Mouse (Mus musculus) spleen, postnatal 14 days (tissue): ENCODE data around the gene Eif4enif1.

Experiments used
- DNase-seq, 2 experiments: peaks; one replicate each; pipeline ENCODE4 v3.0.0; 2021 to 2022; ENCODE audit warnings: low spot score in 2 of 2

Gene Eif4enif1

DNA sequence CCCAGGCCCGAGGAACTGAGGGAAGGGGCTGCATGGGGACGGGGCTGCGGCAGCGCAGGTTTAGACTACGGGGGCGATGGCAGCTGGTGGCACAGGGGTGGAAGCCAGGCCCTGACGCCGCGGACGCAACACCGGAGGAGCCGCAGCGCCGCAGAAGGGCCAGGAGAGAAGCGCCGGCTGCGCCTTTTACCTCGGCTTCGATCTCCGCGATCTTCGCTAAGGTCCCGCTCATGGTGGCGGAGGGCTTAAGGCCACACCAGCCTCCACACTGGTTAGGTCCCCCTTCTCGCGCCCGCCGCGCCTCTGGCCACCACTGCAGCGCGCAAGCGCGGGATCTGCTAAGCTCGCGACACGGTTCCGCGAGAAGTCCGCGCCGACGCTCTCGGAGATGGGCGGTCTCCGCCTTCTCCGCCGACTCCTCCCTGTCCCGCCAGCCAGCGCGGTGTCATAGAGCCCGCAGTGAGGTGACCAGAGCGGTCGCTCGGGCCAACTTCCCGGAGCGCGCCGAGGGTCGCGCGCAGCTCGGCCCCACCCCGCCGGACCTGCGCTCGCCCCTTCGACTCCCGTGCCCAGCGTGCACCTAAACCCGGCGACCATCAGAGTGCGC is 64.0 kb downstream of the Eif4enif1 start, which contains the start of gene Drg1:
TSS of gene Drg1 (minus strand) at position 337 of the 607 bp plus-strand sequence.
- peak; percentile 86 to 90 for DNase-seq

DNA sequence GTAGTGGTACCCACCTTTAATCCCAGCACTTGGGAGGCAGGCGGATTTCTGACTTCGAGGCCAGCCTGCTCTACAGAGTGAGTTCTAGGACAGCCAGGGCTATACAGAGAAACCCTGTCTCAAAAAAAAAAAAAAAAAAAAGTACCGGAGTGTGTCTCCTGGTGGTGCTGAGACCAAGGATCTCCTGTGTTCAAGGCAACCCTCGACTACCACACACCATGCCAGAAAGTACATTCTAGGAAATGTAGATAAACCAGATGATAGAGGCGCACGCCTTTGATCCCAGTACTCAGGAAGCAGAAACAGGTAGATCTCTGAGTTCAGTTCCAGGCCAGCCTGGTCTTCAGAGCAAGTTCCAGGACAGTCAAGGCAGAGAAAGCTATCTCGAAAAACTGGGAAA is 64.9 kb downstream of the Eif4enif1 start:
- no peak for DNase-seq

DNA sequence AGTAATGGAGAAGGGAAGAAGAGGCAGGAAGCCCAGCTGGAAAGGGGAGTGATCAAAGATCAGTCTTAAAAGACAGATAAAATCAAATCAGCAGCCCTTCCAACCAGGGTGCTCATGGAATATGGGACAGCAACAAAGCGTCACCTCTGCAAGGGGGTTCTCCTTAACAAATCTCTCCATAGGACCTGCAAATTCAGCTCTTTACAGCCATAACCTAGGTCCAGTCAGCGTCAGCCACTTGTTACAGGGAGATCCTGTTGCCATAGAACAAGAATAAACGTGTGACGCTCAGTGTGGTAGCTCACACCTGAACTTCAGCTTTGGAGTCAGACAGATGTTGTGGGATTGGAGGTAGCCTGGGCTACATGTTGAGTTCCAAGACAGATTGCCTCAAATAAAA is 67.0 kb downstream of the Eif4enif1 start:
- no peak for DNase-seq

DNA sequence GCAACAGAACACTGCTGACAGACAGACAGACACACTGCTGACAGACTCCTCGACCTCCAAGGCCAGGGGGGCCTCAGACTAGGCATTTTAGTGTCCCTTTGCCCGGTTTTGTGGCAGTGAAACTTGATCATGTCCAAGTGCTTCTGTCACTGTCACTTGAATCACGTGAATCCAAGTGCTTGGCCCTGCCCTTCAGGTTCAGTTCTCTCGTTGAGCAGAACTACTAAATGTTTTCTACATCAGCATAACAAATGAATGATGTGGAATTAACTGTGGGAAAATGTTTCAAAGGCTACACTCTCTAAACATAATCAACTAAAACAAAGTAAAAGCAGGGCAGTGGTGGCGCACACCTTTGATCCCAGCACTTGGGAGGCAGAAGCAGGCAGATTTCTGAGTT is 76.2 kb downstream of the Eif4enif1 start:
- DNase-seq: no peak

DNA sequence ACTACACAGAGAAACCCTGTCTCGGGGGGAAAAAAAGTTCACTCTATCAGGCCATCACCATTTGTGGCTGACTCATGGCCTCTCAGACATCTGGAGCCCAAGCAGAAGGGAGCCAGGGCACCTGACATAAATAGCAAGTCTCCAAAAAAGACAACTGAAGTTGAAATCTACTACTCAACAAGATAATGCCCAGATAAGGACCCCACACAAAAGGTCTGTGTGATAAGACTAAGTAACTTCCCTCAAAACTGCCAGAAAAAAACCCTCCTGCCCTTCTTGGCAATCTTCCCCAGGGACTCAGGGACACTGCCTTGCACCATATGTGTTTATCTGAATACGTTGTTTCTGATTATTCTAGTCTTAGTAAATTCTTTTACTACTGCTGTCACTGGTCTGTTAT is 77.5 kb downstream of the Eif4enif1 start:
- no peak for DNase-seq

DNA sequence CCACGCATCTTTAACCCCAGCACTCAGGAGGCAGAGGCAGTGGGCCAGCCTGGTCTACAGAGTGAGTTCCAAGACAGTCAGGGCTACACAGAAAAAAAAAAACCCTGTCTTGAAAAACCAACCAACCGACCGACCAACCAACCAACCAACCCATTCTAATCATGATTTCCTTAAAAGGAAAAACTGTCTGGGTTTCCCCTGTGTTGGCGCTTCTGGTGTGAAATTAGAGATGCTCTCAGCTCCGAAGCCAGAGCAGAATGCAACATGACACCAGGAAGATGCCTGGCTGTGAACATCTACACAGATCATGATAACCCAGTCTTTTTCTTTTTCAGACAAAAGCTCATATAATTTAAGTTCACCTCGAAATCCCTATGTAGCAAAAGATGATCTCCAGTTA is 80.7 kb downstream of the Eif4enif1 start:
- DNase-seq: no peak

DNA sequence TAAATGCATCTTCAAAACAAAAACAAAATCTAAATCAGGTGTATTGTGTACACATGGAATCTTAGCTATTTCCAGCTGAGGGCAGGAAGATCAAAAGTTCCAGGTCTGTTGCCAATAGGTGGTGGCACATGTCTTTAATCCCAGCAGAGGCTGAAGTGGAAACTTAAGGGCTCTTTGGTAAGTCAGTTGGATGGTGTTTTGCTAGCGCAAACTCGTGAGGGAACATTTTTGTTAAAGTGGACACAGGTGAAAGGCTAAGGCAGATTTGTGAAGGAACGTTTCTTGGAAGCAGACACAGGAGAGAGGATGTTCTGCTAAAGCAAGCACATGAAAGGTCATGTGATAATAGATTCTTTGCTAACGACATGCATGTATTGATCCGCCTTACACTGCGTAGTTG is 81.5 kb downstream of the Eif4enif1 start:
- no peak for DNase-seq

DNA sequence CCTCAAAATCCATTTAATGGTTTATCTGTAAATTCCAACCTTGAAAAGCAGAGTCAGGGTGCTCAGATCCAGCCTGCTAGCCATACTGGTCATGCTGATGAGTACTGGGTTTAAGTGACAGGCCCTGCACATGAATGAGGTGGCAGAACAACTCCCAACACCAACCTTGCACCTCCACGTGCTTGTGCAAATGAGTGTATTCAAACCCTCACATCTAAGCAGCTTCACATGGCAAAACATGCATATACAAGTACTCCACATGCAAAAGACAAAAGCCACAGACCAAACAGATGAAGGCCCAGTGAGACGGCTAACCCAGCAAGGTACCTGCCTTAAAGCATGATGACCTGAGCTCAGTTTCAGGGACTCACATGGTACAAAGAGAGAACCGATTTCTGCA is 83.7 kb downstream of the Eif4enif1 start:
- no peak for DNase-seq

DNA sequence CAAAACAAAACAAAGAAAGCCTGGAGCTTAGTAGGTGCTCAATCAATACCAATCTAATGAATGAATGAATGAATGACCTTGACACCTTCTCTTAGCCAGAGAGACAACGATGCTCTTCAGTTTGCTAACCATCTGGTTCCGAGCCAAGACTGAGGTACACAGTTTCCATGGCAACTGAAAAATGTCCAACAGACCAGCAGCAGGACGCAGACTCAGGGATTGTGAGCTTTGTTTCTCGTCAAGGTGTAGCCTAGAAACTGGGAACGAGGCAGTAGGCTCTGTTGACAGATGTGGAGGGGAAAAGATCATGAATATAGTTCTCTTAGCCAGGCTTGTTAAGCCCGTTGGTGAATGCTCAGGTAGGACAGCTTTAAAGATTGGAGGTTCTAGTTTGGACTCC is 84.9 kb downstream of the Eif4enif1 start:
- DNase-seq: no peak

DNA sequence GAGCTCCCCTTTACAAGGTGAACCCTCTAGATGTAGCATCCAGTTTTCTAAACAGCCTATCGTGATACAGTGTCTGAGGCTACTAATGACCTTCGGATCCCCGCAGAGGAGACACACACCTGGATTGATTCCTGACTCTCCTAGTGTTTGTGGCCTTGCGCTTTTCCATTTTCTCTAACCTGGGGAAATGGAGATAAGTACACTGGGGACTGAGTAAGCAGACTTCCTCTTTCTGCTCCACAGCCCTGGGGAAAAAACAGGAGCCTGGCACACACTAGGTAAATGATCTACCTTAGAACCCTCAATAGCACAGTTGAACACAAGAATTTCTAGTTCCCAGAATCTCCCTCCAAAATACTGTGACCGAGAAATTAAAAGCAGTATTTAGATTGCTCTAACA is 85.7 kb downstream of the Eif4enif1 start:
- DNase-seq: no peak

DNA sequence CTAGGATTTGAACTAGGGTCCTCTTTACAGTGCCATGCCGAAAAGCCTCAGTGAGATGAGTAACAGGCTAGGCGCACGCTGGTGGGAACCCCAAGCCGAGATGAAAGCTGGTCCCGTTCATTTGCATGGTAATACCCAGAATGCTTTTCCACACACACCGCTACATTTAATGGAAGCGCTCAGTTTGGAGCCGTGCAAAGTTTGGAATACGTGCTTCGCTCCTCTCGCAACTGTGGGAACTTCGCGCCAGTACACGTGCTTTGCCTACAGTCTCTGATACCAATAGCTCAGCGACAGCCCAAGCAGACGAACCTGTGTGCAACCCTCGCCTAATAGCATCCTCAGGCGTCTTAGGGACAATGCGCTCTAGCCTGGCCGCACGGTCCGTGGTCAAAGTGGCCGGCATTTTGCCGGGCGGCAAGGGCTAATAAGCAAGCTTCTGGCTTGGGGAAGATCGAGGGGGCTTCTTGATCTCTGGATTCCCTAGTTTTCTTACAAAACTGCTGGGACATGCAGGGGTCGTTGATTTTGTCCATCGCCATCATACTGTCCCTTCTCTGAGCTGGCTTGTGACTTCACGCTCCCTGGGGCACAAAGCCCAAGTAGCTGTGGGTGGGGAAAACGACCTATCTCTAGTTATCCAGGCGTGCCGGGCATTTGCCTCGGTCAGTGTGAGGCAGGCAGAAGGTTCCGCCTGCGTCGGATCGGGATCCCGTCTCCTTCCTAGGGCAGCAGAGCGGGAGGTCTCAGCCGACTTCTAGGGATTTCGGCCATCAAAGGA is 86.5 kb downstream of the Eif4enif1 start, which contains the start of gene Patz1:
TSS of gene Patz1 (plus strand) at position 354 of the 781 bp plus-strand sequence.
- DNase-seq: peak in 1 of 2 experiments; percentile 30

DNA sequence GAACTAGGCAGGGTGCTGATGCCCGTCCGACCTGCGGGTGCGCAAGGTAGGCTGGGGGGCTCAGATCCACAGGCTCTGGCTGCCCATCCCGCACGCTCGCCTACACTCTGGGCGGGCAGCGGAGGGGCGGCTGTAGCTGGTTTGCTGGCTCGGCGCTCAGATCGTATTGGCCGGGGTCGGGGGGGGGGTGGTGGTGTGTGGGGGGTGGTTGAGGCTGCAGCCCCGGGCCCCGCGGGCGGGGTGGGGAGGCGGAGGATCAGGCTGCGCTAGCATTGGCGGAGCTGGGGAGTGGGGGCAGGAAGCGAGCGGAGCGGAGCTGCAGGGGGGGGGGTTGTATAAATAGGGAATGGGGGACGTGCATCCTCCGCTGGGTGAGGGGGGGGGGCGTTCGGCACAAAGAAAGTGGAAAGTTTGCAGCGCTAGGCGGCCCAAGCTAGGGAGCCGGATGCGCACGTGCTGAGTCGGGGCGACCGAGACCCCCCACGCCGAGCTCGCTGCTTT is 87.2 kb downstream of the Eif4enif1 start:
- peak; percentile 33 to 51 for DNase-seq

DNA sequence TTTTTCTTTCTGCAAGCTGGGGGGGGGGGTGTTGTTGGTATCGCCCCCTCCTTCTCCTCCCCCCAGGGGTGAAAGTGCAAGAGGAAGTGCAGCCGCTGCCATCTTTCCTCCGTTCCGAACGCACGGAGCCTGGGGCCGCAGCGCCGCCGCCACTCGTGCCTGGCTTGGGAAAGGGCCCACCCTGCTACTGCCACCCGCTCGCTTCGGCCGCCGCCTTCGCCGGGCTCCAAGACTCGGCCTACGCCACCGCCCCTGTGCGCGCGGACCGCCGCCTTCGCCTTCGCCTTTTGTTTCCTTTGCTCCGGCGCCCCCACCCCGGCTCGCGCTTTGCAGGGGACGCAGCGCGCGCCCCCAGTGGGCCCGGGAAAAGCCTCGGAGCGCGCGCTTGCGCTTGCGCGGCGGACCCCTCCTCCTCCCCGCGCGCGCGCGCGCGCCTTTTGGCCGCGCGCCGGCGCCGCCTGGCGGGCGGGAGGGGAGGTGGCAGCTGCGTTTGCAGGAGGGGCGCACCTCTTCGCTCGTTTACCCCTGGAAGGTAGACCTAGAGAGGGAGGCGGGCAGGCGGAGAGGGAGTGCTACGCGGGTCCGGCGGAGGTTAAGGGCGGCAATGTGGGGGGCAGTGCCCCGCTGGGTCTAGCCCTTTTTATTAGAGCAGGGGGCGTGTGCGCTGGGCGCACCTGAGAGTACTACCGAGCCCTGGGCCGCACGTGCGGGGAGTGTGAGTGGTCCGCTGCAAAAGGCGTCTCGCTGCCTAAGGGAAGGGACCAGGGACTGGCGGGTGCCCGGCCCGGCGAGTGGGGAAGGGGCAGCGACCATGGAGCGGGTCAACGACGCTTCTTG is 87.8 kb downstream of the Eif4enif1 start:
- DNase-seq: peak; percentile 57 to 69

DNA sequence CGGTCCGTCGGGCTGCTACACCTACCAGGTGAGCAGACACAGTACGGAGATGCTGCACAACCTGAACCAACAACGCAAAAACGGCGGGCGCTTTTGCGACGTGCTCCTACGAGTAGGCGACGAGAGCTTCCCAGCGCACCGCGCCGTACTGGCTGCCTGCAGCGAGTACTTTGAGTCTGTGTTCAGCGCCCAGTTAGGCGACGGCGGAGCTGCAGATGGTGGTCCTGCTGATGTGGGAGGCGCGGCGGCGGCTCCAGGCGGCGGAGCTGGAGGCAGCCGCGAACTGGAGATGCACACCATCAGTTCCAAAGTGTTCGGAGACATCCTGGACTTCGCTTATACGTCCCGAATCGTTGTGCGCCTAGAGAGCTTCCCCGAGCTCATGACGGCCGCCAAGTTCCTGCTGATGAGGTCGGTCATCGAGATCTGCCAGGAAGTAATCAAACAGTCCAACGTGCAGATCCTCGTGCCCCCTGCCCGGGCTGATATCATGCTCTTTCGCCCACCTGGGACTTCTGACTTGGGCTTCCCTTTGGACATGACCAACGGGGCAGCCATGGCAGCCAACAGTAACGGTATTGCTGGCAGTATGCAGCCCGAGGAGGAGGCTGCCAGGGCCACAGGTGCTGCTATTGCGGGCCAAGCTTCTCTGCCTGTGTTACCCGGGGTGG is 88.6 kb downstream of the Eif4enif1 start:
- DNase-seq: peak; percentile 33 to 37

DNA sequence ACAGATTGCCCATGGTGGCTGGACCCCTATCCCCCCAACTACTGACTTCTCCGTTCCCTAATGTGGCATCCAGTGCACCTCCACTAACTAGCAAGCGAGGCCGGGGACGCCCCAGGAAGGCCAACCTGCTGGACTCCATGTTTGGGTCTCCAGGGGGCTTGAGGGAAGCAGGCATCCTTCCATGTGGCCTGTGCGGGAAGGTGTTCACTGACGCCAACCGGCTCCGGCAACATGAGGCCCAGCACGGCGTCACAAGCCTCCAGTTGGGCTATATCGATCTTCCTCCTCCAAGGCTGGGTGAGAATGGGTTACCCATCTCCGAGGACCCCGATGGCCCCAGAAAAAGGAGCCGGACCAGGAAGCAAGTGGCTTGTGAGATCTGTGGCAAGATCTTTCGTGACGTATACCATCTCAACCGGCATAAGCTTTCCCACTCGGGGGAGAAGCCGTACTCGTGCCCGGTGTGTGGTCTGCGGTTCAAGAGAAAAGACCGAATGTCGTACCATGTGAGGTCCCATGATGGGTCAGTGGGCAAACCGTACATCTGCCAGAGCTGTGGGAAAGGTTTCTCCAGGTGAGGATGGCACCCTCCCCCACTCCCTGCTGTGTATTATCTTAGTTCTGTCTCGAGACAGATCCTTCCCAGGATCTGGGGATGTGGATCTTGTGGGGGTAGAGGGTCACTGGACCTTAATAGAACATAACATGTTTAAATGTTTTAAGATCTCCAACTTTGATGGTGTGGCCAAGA is 89.3 kb downstream of the Eif4enif1 start:
- DNase-seq: peak in 1 of 2 experiments; percentile 18

DNA sequence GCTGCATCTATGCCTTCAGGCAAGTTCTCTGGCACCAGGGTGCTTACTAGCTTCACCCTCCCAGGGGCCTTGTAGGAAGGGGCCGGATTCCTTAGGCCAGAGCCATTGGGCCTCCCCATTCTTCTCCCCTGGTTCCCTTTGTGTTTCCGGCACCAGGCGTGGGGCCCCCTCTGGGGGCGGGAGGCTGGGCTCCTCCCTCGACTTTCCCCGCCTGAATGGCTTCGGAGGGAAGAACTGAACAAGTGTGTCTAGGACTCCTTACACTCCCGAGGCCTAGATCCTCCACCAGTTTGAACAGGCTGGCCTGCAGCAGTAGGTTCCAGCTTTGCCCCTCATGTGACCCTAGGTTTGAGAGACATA is 89.8 kb downstream of the Eif4enif1 start:
- peak; percentile 36 to 38 for DNase-seq

DNA sequence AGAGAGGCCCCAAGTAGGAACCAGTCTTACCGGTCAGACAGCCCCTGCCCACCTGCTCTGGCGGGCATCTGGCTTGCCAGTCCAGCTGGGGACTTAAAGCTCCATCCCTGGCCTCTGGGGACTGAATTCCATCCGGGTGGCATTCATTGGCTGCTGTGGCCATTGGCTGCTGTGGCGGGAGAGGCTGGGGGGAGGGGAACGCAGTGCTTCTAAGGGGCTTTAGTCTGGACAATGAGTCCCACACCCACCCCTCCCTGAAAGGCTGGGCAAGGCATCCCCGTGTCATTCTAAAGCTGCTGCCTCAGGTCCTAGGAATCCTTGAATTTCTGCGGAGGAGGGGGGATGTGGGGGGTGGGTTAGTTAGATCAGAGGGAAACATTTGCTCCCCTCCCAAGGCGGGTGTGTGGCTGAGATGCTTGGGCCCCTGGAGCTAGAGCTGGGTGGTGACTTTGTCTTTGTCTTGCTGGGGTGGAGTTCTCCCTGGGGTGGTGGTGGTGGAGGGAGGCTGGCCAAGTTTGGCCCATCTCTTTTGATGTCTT is 90.6 kb downstream of the Eif4enif1 start:
- DNase-seq: no peak

DNA sequence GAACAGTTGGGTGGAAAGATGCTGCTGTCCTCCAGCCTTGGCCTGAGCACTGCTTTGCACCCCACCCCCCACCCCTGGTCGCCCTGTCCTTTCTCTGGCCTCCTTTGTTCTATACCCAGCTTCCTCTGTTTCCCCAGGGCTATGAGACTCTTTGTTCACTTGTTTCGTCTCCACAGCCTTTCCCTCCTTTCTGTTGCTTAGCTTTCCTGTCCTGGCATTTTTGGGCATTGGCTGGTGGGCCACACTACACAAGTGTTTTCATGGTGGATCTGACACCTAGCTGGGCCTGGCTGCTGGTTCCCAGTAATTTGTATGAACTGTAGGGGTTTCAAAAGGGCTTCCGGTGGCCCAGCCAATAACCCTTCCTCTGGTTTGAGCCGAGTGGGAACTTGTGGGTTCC is 91.2 kb downstream of the Eif4enif1 start:
- no peak for DNase-seq
